Mouse (Mus musculus) midbrain, embryonic 12.5 days (tissue): ENCODE results near the gene Lxn. TPM values are rescaled to one million over a fixed set of nuclear protein-coding genes. Genes with fewer than 3 reads are reported as not detected.

Experiments used
- ATAC-seq: fragments of 200-750 bp; cut with Nextera tagmentation; 2 replicates; pipeline ENCODE4 v1.8.0; 2017; ENCODE audit warnings: low read depth, moderate TSS enrichment, moderate library complexity; ENCODE audit not compliant: low FRiP score
- H3K27ac ChIP-seq: fragments of 300-500 bp; sonication (generic); replicated peaks from 2 replicates; pipeline ENCODE4 v1.5.1; 2016; ENCODE audit warnings: mild to moderate bottlenecking
- H3K27me3 ChIP-seq: fragments of 300-500 bp; sonication (generic); 2 replicates; pipeline ENCODE4 v1.6.1; 2016; ENCODE audit warnings: mild to moderate bottlenecking
- H3K36me3 ChIP-seq: fragments of 300-500 bp; sonication (generic); 2 replicates; pipeline ENCODE4 v1.6.1; 2016
- H3K4me1 ChIP-seq: fragments of 300-500 bp; sonication (generic); 2 replicates; pipeline ENCODE4 v1.6.1; 2016
- H3K4me2 ChIP-seq: fragments of 300-500 bp; sonication (generic); replicated peaks from 2 replicates; pipeline ENCODE4 v1.6.1; 2016; ENCODE audit warnings: mild to moderate bottlenecking, moderate library complexity
- H3K4me3 ChIP-seq: fragments of 300-500 bp; sonication (generic); 2 replicates; pipeline ENCODE4 v1.5.1; 2016; ENCODE audit warnings: mild to moderate bottlenecking
- H3K9ac ChIP-seq: fragments of 300-500 bp; sonication (generic); replicated peaks from 2 replicates; pipeline ENCODE4 v1.6.1; 2016; ENCODE audit warnings: mild to moderate bottlenecking, moderate library complexity
- H3K9me3 ChIP-seq: fragments of 300-500 bp; sonication (generic); 2 replicates; pipeline ENCODE4 v1.6.1; 2016; ENCODE audit warnings: mild to moderate bottlenecking
- WGBS: fragments of 180-500 bp; shearing (Covaris S2); methylation state at CpG from one replicate; pipeline ENCODE4 v1.1.7; 2016; 5-methylcytosine and 5-hydroxymethylcytosine counted together
- polyA plus RNA-seq: library from polyadenylated mRNA; unstranded; fragments of >200 nt; fragmentation: Nextera tagmentation; extraction: Ambion mirVana; gene quantifications from 2 replicates; pipeline ENCODE4 v1.2.1, GENCODE M21; 2016

Lxn gene
- polyA plus RNA-seq, 1 experiment from 2014 or later = 93.2 TPM

DNA sequence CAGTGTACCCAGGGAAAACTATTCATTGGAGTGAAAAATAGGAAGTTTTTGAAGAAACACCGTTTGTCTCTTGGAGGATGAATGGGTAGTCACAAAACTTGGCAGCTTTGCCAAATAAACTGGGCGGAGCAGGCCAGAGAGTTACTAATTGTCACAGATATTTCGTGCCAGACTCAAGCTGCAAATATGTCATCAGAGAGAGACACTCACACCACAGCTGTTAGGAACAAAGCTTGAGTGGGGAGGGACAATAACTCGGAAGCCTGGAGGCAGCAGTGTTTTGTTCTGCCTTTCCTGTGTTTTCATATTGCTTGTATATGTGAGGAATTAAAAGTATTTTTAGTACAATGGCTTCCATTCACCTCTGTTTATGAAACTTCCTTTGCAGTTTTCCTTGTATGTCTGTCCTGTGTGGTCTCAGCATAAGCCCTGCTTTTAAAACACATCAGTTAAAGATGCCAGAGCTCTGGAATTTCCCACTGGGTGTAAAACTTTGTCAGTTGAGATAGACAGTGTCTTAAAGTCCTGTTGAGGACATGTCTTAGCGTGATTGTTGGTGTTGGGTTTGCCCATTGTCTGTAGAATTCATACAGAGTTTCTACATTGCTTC lies 13.0 kb downstream of the Lxn start:
- no peaks in the 10 kb centered on the region for H3K4me1 ChIP-seq
- no peak overlapping the region for H3K27ac ChIP-seq
- no peak for ATAC-seq
- H3K9ac ChIP-seq = no peak overlapping the region
- H3K4me3 ChIP-seq = no peak overlapping the region
- no peaks in the 10 kb centered on the region for H3K9me3 ChIP-seq
- H3K27me3 ChIP-seq = no peaks in the 10 kb centered on the region
- H3K36me3 ChIP-seq = peaks cover 78% of the 10 kb centered on the region
- 93% methylated on average over 5 of the region's 5 CpGs for WGBS
- H3K4me2 ChIP-seq = no peak overlapping the region

DNA sequence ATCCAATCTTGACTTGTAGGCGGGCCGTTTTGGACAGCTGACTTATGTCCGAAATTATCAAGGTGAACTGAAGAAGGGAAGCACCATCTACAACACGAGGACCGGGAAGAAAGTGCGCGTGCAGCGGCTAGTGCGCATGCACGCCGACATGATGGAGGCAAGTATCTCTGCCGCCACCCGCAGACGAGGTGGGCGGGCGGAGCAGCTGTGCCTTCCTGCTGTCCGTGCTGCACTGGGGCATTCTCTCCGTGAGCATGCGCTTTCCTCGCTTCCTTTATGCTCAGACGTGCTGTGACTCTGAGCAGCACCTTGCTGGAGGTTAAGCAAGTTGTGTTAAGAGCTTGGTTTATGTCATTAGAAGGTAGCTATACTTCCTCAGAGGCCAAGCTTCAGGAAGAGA lies 14.1 kb downstream of the Lxn start:
- H3K27me3 ChIP-seq = no peaks in the 10 kb centered on the region
- WGBS = 94% methylated on average over 21 of the region's 21 CpGs
- no peak overlapping the region for H3K4me2 ChIP-seq
- no peak overlapping the region for H3K27ac ChIP-seq
- no peak for ATAC-seq
- H3K4me1 ChIP-seq = no peaks in the 10 kb centered on the region
- H3K9me3 ChIP-seq = no peaks in the 10 kb centered on the region
- no peak overlapping the region for H3K4me3 ChIP-seq
- H3K9ac ChIP-seq = no peak overlapping the region
- peaks cover 74% of the 10 kb centered on the region for H3K36me3 ChIP-seq

- whole genome bisulfite sequencing = 98% methylated on average over 2 of the region's 2 CpGs
- H3K36me3 ChIP-seq = peaks cover 73% of the 10 kb centered on the region
- H3K9ac ChIP-seq = no peak overlapping the region
- no peak overlapping the region for H3K4me3 ChIP-seq
- H3K27ac ChIP-seq = no peak overlapping the region
- H3K9me3 ChIP-seq = no peaks in the 10 kb centered on the region
- no peaks in the 10 kb centered on the region for H3K27me3 ChIP-seq
- no peaks in the 10 kb centered on the region for H3K4me1 ChIP-seq
- no peak for ATAC-seq
- no peak overlapping the region for H3K4me2 ChIP-seq
These were observed 16.6 kb downstream of the Lxn start for GRCm38 (mm10) chr3:67447143-67447542.

DNA sequence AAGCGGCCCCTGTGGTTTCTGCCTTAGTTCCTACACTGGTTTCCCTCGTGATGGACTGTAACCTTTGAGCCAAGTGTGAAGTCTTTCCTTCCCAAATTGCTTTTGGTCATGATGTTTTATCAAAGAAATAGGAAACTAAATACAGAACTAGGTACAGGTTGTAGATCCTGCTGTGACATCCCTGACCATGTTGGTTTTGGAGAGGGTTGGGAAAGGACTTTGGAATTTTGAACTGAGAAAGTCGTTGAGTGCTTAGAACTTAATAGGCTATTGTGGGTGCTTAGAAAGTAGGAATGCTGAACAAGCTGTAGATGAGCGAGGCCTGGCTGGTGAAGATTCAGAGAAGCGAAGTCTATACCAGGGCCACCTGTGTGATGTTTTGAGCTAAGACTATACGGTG lies 29.7 kb downstream of the Lxn start:
- WGBS = 95% methylated on average over 6 of the region's 6 CpGs
- Histone ChIP-seq H3K27me3 (no peaks in the 10 kb centered on the region), H3K36me3 (peaks cover 63% of the 10 kb centered on the region), H3K4me2 (no peak overlapping the region), H3K9me3 (no peaks in the 10 kb centered on the region), H3K27ac (no peak overlapping the region), H3K4me3 (no peak overlapping the region), H3K4me1 (peaks cover 9% of the 10 kb centered on the region), H3K9ac (no peak overlapping the region)
- no peak for ATAC-seq

DNA sequence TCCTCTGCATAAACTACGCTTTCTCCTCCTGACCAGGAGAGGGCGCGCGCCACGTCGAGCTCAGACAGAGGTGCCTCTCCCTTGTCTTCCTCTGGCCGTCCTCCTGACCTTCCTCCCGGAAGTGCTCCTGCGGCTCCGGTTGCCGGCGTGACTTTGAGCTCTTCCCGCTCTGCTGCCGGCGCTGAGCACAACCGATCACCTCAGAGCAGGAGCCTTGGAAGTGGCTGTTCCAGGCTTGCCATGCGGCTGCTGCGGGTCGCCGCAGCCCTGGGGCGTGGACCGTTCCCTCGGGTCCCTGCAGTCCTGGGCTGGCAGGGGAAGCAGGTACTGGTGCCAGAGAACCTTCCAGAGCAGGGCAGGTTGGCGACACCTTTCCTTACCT lies 33.7 kb downstream of the Lxn start, which contains the start of gene Gfm1:
Gene Gfm1, plus strand, starts transcription at position 98 of the 382 bp plus-strand sequence.
- peaks cover 9% of the 10 kb centered on the region for H3K4me1 ChIP-seq
- peak within 1 kb of the TSS; percentile 88 for H3K4me2 ChIP-seq
- H3K27me3 ChIP-seq = no peaks in the 10 kb centered on the region
- no peak within 1 kb of the TSS for H3K27ac ChIP-seq
- H3K4me3 ChIP-seq = peak within 1 kb of the TSS; percentile 87
- H3K9ac ChIP-seq = peak within 1 kb of the TSS; percentile 91
- peaks cover 31% of the 10 kb centered on the region for H3K36me3 ChIP-seq
- peak; percentile 96 for ATAC-seq
- under 1% methylated on average over 24 of the region's 24 CpGs for WGBS
- H3K9me3 ChIP-seq = peaks cover 10% of the 10 kb centered on the region; the same call in 1 of the 2 replicates

DNA sequence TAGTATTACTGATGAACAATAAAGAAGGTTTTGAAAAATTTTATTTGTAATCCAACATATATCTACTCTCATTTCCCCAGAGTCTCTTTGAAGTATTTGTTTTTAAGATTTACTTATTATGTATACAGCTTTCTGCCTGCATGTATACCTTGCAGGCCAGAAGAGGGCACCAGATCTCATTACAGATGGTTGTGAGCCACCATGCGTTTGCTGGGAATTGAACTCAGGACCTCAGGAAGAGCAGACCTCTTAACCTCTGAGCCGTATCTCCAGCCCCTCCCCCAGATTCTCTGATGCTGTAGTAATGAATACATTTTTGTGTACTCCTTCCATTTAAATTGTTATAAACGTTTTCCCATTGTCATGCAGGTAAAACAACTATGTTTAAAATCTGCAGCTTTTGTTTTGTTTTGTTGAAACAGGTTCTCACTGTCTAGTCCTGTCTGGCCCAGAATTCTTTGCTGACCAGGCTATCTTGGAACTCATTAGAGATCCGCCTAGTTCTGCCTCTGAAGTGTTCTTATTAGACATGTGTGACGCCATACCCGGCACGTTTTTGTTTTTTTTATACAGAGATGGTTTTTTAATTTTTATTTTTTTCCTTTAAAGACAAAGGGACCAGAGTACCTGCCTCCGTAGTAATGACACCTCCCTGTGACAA lies 34.3 kb downstream of the Lxn start:
- Histone ChIP-seq H3K27ac (no peak overlapping the region), H3K4me1 (peaks cover 9% of the 10 kb centered on the region), H3K9me3 (peaks cover 10% of the 10 kb centered on the region; the same call in 1 of the 2 replicates), H3K4me2 (peak overlapping the region; percentile 88), H3K36me3 (peaks cover 28% of the 10 kb centered on the region), H3K4me3 (peak overlapping the region; percentile 87), H3K27me3 (no peaks in the 10 kb centered on the region), H3K9ac (peak overlapping the region; percentile 91; the same call in 1 of the 2 replicates)
- peak; percentile 19 for ATAC-seq
- 31% methylated on average over 8 of the region's 8 CpGs for WGBS

Other genes with a start within 250 kb of the Lxn start
- 27.4 and 29.0 TPM in 2 replicates for gene Mlf1, start 89.8 kb downstream of the Lxn start, polyA plus RNA-seq
- gene Gm17402, start 88.8 kb downstream of the Lxn start, polyA plus RNA-seq = not detected in 2 replicates
- gene Gfm1, start 33.8 kb downstream of the Lxn start, polyA plus RNA-seq = 42.4 and 44.0 TPM in 2 replicates
- 0.86 and 1.1 TPM in 2 replicates for gene Rarres1, start 51.6 kb upstream of the Lxn start, polyA plus RNA-seq
- gene Mfsd1, start 118.8 kb upstream of the Lxn start, polyA plus RNA-seq = 53.9 and 56.3 TPM in 2 replicates